Mouse (Mus musculus) liver, embryonic 12.5 days (tissue): ENCODE results near the gene Pwwp2a. TPM values are rescaled to one million over a fixed set of nuclear protein-coding genes. Genes with fewer than 3 reads are reported as not detected.

Source experiments
- ATAC-seq: fragments of 200-750 bp; cut with Nextera tagmentation; 2 replicates; pipeline ENCODE4 v1.8.0; 2017; ENCODE audit warnings: moderate number of reproducible peaks, mild to moderate bottlenecking, moderate library complexity
- H3K27ac ChIP-seq: fragments of 300-500 bp; sonication (generic); 2 replicates; pipeline ENCODE4 v1.5.1; 2016; ENCODE audit warnings: mild to moderate bottlenecking
- H3K27me3 ChIP-seq: fragments of 300-500 bp; sonication (generic); replicated peaks from 2 replicates; pipeline ENCODE4 v1.6.1; 2016; ENCODE audit warnings: mild to moderate bottlenecking, moderate library complexity
- H3K36me3 ChIP-seq: fragments of 300-500 bp; sonication (generic); 2 replicates; pipeline ENCODE4 v1.6.1; 2016; ENCODE audit warnings: mild to moderate bottlenecking, moderate library complexity
- H3K4me1 ChIP-seq: fragments of 300-500 bp; sonication (generic); 2 replicates; pipeline ENCODE4 v1.6.1; 2016
- H3K4me2 ChIP-seq: fragments of 300-500 bp; sonication (generic); 2 replicates; pipeline ENCODE4 v1.6.1; 2016; ENCODE audit warnings: mild to moderate bottlenecking, moderate library complexity
- H3K4me3 ChIP-seq: fragments of 300-500 bp; sonication (generic); 2 replicates; pipeline ENCODE4 v1.5.1; 2016; ENCODE audit warnings: mild to moderate bottlenecking, moderate library complexity
- H3K9ac ChIP-seq: fragments of 300-500 bp; sonication (generic); 2 replicates; pipeline ENCODE4 v1.6.1; 2016; ENCODE audit warnings: mild to moderate bottlenecking, moderate library complexity
- H3K9me3 ChIP-seq: fragments of 300-500 bp; sonication (generic); replicated peaks from 2 replicates; pipeline ENCODE4 v1.6.1; 2016; ENCODE audit warnings: mild to moderate bottlenecking, moderate library complexity
- WGBS: fragments of 180-500 bp; shearing (Covaris S2); methylation state at CpG from one replicate; pipeline ENCODE4 v1.1.7; 2016; ENCODE audit not compliant: insufficient replicate concordance; 5-methylcytosine and 5-hydroxymethylcytosine counted together
- polyA plus RNA-seq: library from polyadenylated mRNA; unstranded; fragments of >200 nt; fragmentation: Nextera tagmentation; extraction: Ambion mirVana; gene quantifications from 2 replicates; pipeline ENCODE4 v1.2.1, GENCODE M21; 2016

The Pwwp2a gene
- polyA plus RNA-seq, 1 experiment from 2014 or later: 24.9 TPM

- Histone ChIP-seq H3K4me3 (no peak overlapping the region), H3K4me1 (no peaks in the 10 kb centered on the region), H3K4me2 (no peak overlapping the region), H3K27ac (peak overlapping the region; percentile 23; the same call in 1 of the 2 replicates), H3K9me3 (no peaks in the 10 kb centered on the region), H3K27me3 (no peaks in the 10 kb centered on the region), H3K36me3 (no peaks in the 10 kb centered on the region), H3K9ac (no peak overlapping the region)
- ATAC-seq: peak; percentile 71; the same call in 1 of the 2 replicates
- WGBS: 63% methylated on average over 19 of the region's 19 CpGs
Measured at GRCm38 (mm10) chr11:43667038-43667745, 14.6 kb upstream of the Pwwp2a start.

GRCm38 (mm10) chr11:43682415-43683217 lies 818 bp downstream of the Pwwp2a start:
- Histone ChIP-seq H3K4me2 (peak overlapping the region; percentile 95), H3K9ac (peak overlapping the region; percentile 98), H3K27ac (peak overlapping the region; percentile 91), H3K36me3 (peaks cover 36% of the 10 kb centered on the region), H3K4me1 (peaks cover 38% of the 10 kb centered on the region), H3K4me3 (peak overlapping the region; percentile 97), H3K9me3 (no peaks in the 10 kb centered on the region), H3K27me3 (no peaks in the 10 kb centered on the region)
- peak; percentile 20 for ATAC-seq
- 1% methylated on average over 55 of the region's 72 CpGs for WGBS

GRCm38 (mm10) chr11:43688850-43689249 lies 7.1 kb downstream of the Pwwp2a start:
- no peak overlapping the region for H3K4me3 ChIP-seq
- no peak for ATAC-seq
- H3K36me3 ChIP-seq: peaks cover 91% of the 10 kb centered on the region
- no peak overlapping the region for H3K9ac ChIP-seq
- H3K27ac ChIP-seq: no peak overlapping the region
- 100% methylated on average over 1 of the region's 1 CpGs for WGBS
- H3K9me3 ChIP-seq: no peaks in the 10 kb centered on the region
- peaks cover 25% of the 10 kb centered on the region for H3K4me1 ChIP-seq
- no peaks in the 10 kb centered on the region for H3K27me3 ChIP-seq
- no peak overlapping the region for H3K4me2 ChIP-seq

- no peak overlapping the region for H3K9ac ChIP-seq
- 0 out of 2 replicates have a peak, but pooled peaks cover 6% of the 10 kb centered on the region for H3K4me1 ChIP-seq
- 87% methylated on average over 4 of the region's 4 CpGs for WGBS
- H3K27ac ChIP-seq: no peak overlapping the region
- H3K4me3 ChIP-seq: no peak overlapping the region
- H3K9me3 ChIP-seq: no peaks in the 10 kb centered on the region
- H3K4me2 ChIP-seq: no peak overlapping the region
- no peak for ATAC-seq
- no peaks in the 10 kb centered on the region for H3K27me3 ChIP-seq
- peaks cover 81% of the 10 kb centered on the region for H3K36me3 ChIP-seq
Measured at GRCm38 (mm10) chr11:43696623-43697022, 14.8 kb downstream of the Pwwp2a start.

- peaks cover 64% of the 10 kb centered on the region for H3K36me3 ChIP-seq
- H3K4me1 ChIP-seq: 0 out of 2 replicates have a peak, but pooled peaks cover 6% of the 10 kb centered on the region
- ATAC-seq: no peak
Measured at GRCm38 (mm10) chr11:43698621-43699020, 16.8 kb downstream of the Pwwp2a start.

GRCm38 (mm10) chr11:43700291-43700690 lies 18.5 kb downstream of the Pwwp2a start:
- ATAC-seq: no peak
- H3K9ac ChIP-seq: no peak overlapping the region
- peaks cover 65% of the 10 kb centered on the region for H3K36me3 ChIP-seq
- WGBS: 82% methylated on average over 3 of the region's 3 CpGs
- no peaks in the 10 kb centered on the region for H3K27me3 ChIP-seq
- H3K4me3 ChIP-seq: no peak overlapping the region
- no peak overlapping the region for H3K4me2 ChIP-seq
- no peaks in the 10 kb centered on the region for H3K9me3 ChIP-seq
- H3K27ac ChIP-seq: no peak overlapping the region
- 0 out of 2 replicates have a peak, but pooled peaks cover 6% of the 10 kb centered on the region for H3K4me1 ChIP-seq

More at GRCm38 (mm10) chr11:43698621-43699020, 16.8 kb downstream of the Pwwp2a start:
- no peaks in the 10 kb centered on the region for H3K27me3 ChIP-seq
- no peak overlapping the region for H3K4me2 ChIP-seq
- H3K9ac ChIP-seq: no peak overlapping the region
- 72% methylated on average over 5 of the region's 5 CpGs for WGBS
- H3K27ac ChIP-seq: no peak overlapping the region
- H3K9me3 ChIP-seq: no peaks in the 10 kb centered on the region
- H3K4me3 ChIP-seq: no peak overlapping the region

GRCm38 (mm10) chr11:43703552-43703951 lies 21.8 kb downstream of the Pwwp2a start:
- 49% methylated on average over 1 of the region's 1 CpGs for WGBS
- ATAC-seq: no peak

GRCm38 (mm10) chr11:43705751-43706150 lies 24.0 kb downstream of the Pwwp2a start:
- peaks cover 41% of the 10 kb centered on the region for H3K36me3 ChIP-seq
- H3K4me1 ChIP-seq: no peaks in the 10 kb centered on the region
- no peaks in the 10 kb centered on the region for H3K9me3 ChIP-seq
- no peaks in the 10 kb centered on the region for H3K27me3 ChIP-seq
- no peak overlapping the region for H3K4me3 ChIP-seq
- no peak overlapping the region for H3K4me2 ChIP-seq
- WGBS: 75% methylated on average over 10 of the region's 10 CpGs
- ATAC-seq: no peak
- no peak overlapping the region for H3K27ac ChIP-seq
- no peak overlapping the region for H3K9ac ChIP-seq

More at GRCm38 (mm10) chr11:43703552-43703951, 21.8 kb downstream of the Pwwp2a start:
- Histone ChIP-seq H3K36me3 (peaks cover 55% of the 10 kb centered on the region), H3K4me3 (no peak overlapping the region), H3K4me1 (no peaks in the 10 kb centered on the region), H3K9ac (no peak overlapping the region), H3K27me3 (no peaks in the 10 kb centered on the region), H3K9me3 (no peaks in the 10 kb centered on the region), H3K4me2 (no peak overlapping the region), H3K27ac (no peak overlapping the region)

GRCm38 (mm10) chr11:43708409-43708808 lies 26.6 kb downstream of the Pwwp2a start:
- H3K36me3 ChIP-seq: peaks cover 46% of the 10 kb centered on the region
- ATAC-seq: no peak
- H3K4me1 ChIP-seq: no peaks in the 10 kb centered on the region
- 55% methylated on average over 2 of the region's 2 CpGs for WGBS
- no peaks in the 10 kb centered on the region for H3K27me3 ChIP-seq
- no peaks in the 10 kb centered on the region for H3K9me3 ChIP-seq
- no peak overlapping the region for H3K27ac ChIP-seq
- no peak overlapping the region for H3K4me3 ChIP-seq
- H3K9ac ChIP-seq: no peak overlapping the region
- no peak overlapping the region for H3K4me2 ChIP-seq

GRCm38 (mm10) chr11:43712178-43712577 lies 30.4 kb downstream of the Pwwp2a start:
- Histone ChIP-seq H3K4me1 (no peaks in the 10 kb centered on the region), H3K4me3 (no peak overlapping the region), H3K9me3 (no peaks in the 10 kb centered on the region), H3K27me3 (no peaks in the 10 kb centered on the region), H3K27ac (no peak overlapping the region), H3K9ac (no peak overlapping the region), H3K36me3 (peaks cover 52% of the 10 kb centered on the region), H3K4me2 (no peak overlapping the region)
- WGBS: 79% methylated on average over 4 of the region's 4 CpGs
- no peak for ATAC-seq

GRCm38 (mm10) chr11:43723411-43723810 lies 41.6 kb downstream of the Pwwp2a start:
- peaks cover 45% of the 10 kb centered on the region for H3K36me3 ChIP-seq
- H3K4me1 ChIP-seq: peaks cover 10% of the 10 kb centered on the region
- no peaks in the 10 kb centered on the region for H3K27me3 ChIP-seq
- no peak overlapping the region for H3K4me3 ChIP-seq
- no peaks in the 10 kb centered on the region for H3K9me3 ChIP-seq
- no peak overlapping the region for H3K27ac ChIP-seq
- no peak for ATAC-seq
- no peak overlapping the region for H3K9ac ChIP-seq
- 80% methylated on average over 3 of the region's 3 CpGs for WGBS
- no peak overlapping the region for H3K4me2 ChIP-seq

GRCm38 (mm10) chr11:43727796-43728195 lies 46.0 kb downstream of the Pwwp2a start:
- no peaks in the 10 kb centered on the region for H3K9me3 ChIP-seq
- peaks cover 14% of the 10 kb centered on the region for H3K4me1 ChIP-seq
- no peaks in the 10 kb centered on the region for H3K27me3 ChIP-seq
- H3K9ac ChIP-seq: no peak overlapping the region
- no peak overlapping the region for H3K27ac ChIP-seq
- peak; percentile 70 for ATAC-seq
- no peak overlapping the region for H3K4me3 ChIP-seq
- WGBS: 21% methylated on average over 7 of the region's 7 CpGs
- no peak overlapping the region for H3K4me2 ChIP-seq
- peaks cover 50% of the 10 kb centered on the region for H3K36me3 ChIP-seq
